In the genomic region with DNA sequence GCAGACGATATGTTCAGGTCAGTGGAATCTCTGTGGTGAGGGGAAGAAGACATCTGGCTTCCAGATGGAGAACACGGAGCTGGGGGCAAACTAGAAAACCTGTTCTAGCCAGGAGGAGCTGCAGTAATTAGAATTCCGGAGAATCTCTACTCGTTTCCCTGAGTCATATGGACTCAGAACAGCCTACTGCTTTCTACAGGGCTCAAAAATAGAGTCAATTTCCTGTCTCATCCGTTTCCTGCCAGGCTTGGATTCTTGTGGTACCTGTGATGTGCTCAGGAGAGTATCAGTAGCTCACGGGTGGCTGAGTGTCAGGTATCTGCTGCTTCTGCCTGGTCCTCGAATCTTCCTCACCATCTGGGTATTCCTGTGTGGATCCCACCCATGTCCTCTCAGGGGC, we compare ENCODE assay signal across 36 mouse cellular contexts. TPM values are rescaled to one million over a fixed set of nuclear protein-coding genes. Genes with fewer than 3 reads are reported as not detected.
DNase-seq lines count a peak whose midpoint lies in the region; ATAC-seq and TF ChIP-seq lines count a peak whose summit lies in the region.
"Had no signal": no experiment of that assay in that cellular context is flagged by ENCODE, and none has a peak within 500 bp of the region (broad histone marks: within the 10 kb centered on the region; RNA-seq: fewer than 3 reads in every experiment).

No protein-coding gene starts in this region.

- no peak for DNase-seq in layer of hippocampus, adult 2 months (ENCODE audit: low spot score in 2 of 2)
- no peak for DNase-seq in layer of hippocampus, adult 9-11 months
- DNase-seq in 3T3-L1 (ENCODE audit: low read depth, low spot score), result peak; percentile 75
- DNase-seq in brain, adult 2 months (ENCODE audit: low read depth, low spot score), result peak; percentile 79
- peak; percentile 44 for DNase-seq in forelimb bud, embryonic 11.5 days (ENCODE audit: low read depth, low spot score)
- no peak for DNase-seq in lung, postnatal 0 days (ENCODE audit: low spot score)
- DNase-seq: adrenal gland, adult 8-10 months; B cell, adult 2 months; cerebellum, adult 9-10 months; gastrocnemius, postnatal 10 days; heart, postnatal 14 days; kidney, adult 2 months; kidney, postnatal 36 days; left cerebral cortex, postnatal 4 days; liver, postnatal 0 days; midbrain, embryonic 14.5 days; thymus, postnatal 14 days had no signal

- no peaks in the 10 kb centered on the region for H3K36me3 ChIP-seq in lung, postnatal 0 days (ENCODE audit: insufficient read depth, low read length)
- no peaks in the 10 kb centered on the region for H3K36me3 ChIP-seq in intestine, postnatal 0 days (ENCODE audit: control insufficient read depth, insufficient read depth)
- H3K36me3 ChIP-seq: forebrain, embryonic 10.5 days; forebrain, embryonic 15.5 days; hindbrain, embryonic 10.5 days; liver, embryonic 12.5 days; stomach, embryonic 15.5 days had no signal

- H3K27ac ChIP-seq in layer of hippocampus, adult 2 months, result peak overlapping the region; percentile 23; the same call in 1 of the 2 replicates
- no peak overlapping the region for H3K27ac ChIP-seq in lung, postnatal 0 days (ENCODE audit: low read length)
- H3K27ac ChIP-seq in intestine, postnatal 0 days (ENCODE audit: low read depth, low read length), result no peak overlapping the region
- H3K27ac ChIP-seq: forebrain, embryonic 10.5 days; forebrain, embryonic 15.5 days; hindbrain, embryonic 10.5 days; liver, embryonic 12.5 days; macrophage; stomach, embryonic 15.5 days had no signal

- H3K9me3 ChIP-seq in lung, postnatal 0 days (ENCODE audit: low read length), result no peaks in the 10 kb centered on the region
- H3K9me3 ChIP-seq in intestine, postnatal 0 days (ENCODE audit: control insufficient read depth), result no peaks in the 10 kb centered on the region
- H3K9me3 ChIP-seq: forebrain, embryonic 10.5 days; forebrain, embryonic 15.5 days; hindbrain, embryonic 10.5 days; liver, embryonic 12.5 days; stomach, embryonic 15.5 days had no signal

- H3K9ac ChIP-seq in lung, postnatal 0 days (replicated peaks; ENCODE audit: low read depth), result no peak overlapping the region
- no peak overlapping the region for H3K9ac ChIP-seq in intestine, postnatal 0 days (ENCODE audit: low read depth, low read length)
- H3K9ac ChIP-seq: forebrain, embryonic 15.5 days; liver, embryonic 12.5 days; liver, postnatal 0 days; stomach, embryonic 15.5 days had no signal

- no peak overlapping the region for H3K4me2 ChIP-seq in lung, postnatal 0 days (replicated peaks; ENCODE audit: low read depth, low read length)
- H3K4me2 ChIP-seq in intestine, postnatal 0 days (replicated peaks; ENCODE audit: low read depth), result no peak overlapping the region
- H3K4me2 ChIP-seq: forebrain, embryonic 15.5 days; liver, embryonic 12.5 days; stomach, embryonic 15.5 days had no signal

- H3K4me3 ChIP-seq in layer of hippocampus, adult 2 months, result no peak overlapping the region
- H3K4me3 ChIP-seq in lung, postnatal 0 days (ENCODE audit: low read depth, low read length), result no peak overlapping the region
- H3K4me3 ChIP-seq in intestine, postnatal 0 days (ENCODE audit: low read depth, low read length), result no peak overlapping the region
- H3K4me3 ChIP-seq: forebrain, embryonic 10.5 days; forebrain, embryonic 15.5 days; hindbrain, embryonic 10.5 days; liver, embryonic 12.5 days; stomach, embryonic 15.5 days had no signal

- TF ChIP-seq CTCF in layer of hippocampus, adult 2 months (conservative IDR thresholded peaks at IDR 0.05), result no peak
- no peak for TF ChIP-seq CTCF in lung, postnatal 0 days (IDR thresholded peaks at IDR 0.05)
- no peak for TF ChIP-seq CTCF in intestine, postnatal 0 days (IDR thresholded peaks at IDR 0.05; ENCODE audit: low read depth)

- WGBS in lung, postnatal 0 days, result 54% methylated on average over 7 of the region's 7 CpGs
- 60% methylated on average over 7 of the region's 7 CpGs for WGBS in intestine, postnatal 0 days

- ATAC-seq in lung, postnatal 0 days, result no peak
- ATAC-seq in intestine, postnatal 0 days, result no peak
- ATAC-seq: forebrain, embryonic 15.5 days; hindbrain, embryonic 16.5 days; liver, embryonic 12.5 days; liver, postnatal 0 days had no signal

- no peaks in the 10 kb centered on the region for H3K27me3 ChIP-seq in lung, postnatal 0 days (replicated peaks; ENCODE audit: insufficient read depth, low read length)
- H3K27me3 ChIP-seq in intestine, postnatal 0 days (replicated peaks; ENCODE audit: control insufficient read depth, insufficient read depth, low read length), result no peaks in the 10 kb centered on the region
- H3K27me3 ChIP-seq: forebrain, embryonic 15.5 days had no signal

- no peak for TF ChIP-seq EP300 in lung, postnatal 0 days (IDR thresholded peaks at IDR 0.05)

- no peaks in the 10 kb centered on the region for H3K4me1 ChIP-seq in lung, postnatal 0 days (ENCODE audit: insufficient read depth, low read depth, low read length)
- H3K4me1 ChIP-seq in intestine, postnatal 0 days (replicated peaks; ENCODE audit: control insufficient read depth, insufficient read depth, low read length), result no peaks in the 10 kb centered on the region
- H3K4me1 ChIP-seq: forebrain, embryonic 15.5 days; liver, embryonic 12.5 days; stomach, embryonic 15.5 days had no signal

RNA-seq across cellular contexts. Expression of a gene that starts 22.3 kb away (rescaled TPM):
- 10 to 100 TPM; 96.7 to 97.7 TPM for total RNA-seq in layer of hippocampus, adult 2 months (2021)
- 32.9 and 40.5 TPM in 2 replicates for polyA plus RNA-seq in lung, postnatal 0 days (2015; fragmentation: Nextera tagmentation; extraction: Ambion mirVana)
- polyA plus RNA-seq in intestine, postnatal 0 days (2015; fragmentation: Nextera tagmentation; extraction: Ambion mirVana), result 14.8 and 15.2 TPM in 2 replicates
- total RNA-seq: megakaryocyte-erythroid progenitor cell, adult 5-6 weeks had no signal

RNA-seq across cellular contexts. Expression of a gene that starts 27.7 kb away (rescaled TPM):
- not detected for total RNA-seq in layer of hippocampus, adult 2 months (2021)
- not detected in 2 replicates for polyA plus RNA-seq in lung, postnatal 0 days (2015; fragmentation: Nextera tagmentation; extraction: Ambion mirVana)
- not detected in 2 replicates for polyA plus RNA-seq in intestine, postnatal 0 days (2015; fragmentation: Nextera tagmentation; extraction: Ambion mirVana)
- total RNA-seq: adrenal gland, adult 8-10 months; adrenal gland, postnatal 4 days; gastrocnemius, postnatal 10 days; granulocyte monocyte progenitor cell, adult 5-6 weeks; heart, postnatal 14 days; left cerebral cortex, adult 18-20 months; left cerebral cortex, postnatal 4 days; megakaryocyte-erythroid progenitor cell, adult 5-6 weeks; neutrophil, adult 5-6 weeks had no signal
- polyA plus RNA-seq: forebrain, embryonic 10.5 days; forebrain, embryonic 15.5 days; heart, embryonic 14.5 days; hindbrain, embryonic 10.5 days; hindbrain, embryonic 16.5 days; intestine, embryonic 14.5 days; kidney, adult 2 months; kidney, embryonic 16.5 days; limb, embryonic 14.5 days; liver, embryonic 12.5 days; liver, postnatal 0 days; lung, embryonic 16.5 days; macrophage; midbrain, embryonic 14.5 days; neural tube, embryonic 11.5 days; stomach, embryonic 15.5 days had no signal

RNA-seq across cellular contexts. Expression of a gene that starts 45.1 kb away (rescaled TPM):
- total RNA-seq in layer of hippocampus, adult 2 months (2021), result 100 to 1,000 TPM; 655 to 657 TPM
- not detected in 2 replicates for polyA plus RNA-seq in lung, postnatal 0 days (2015; fragmentation: Nextera tagmentation; extraction: Ambion mirVana)
- polyA plus RNA-seq in intestine, postnatal 0 days (2015; fragmentation: Nextera tagmentation; extraction: Ambion mirVana), result 0.22 and 0.37 TPM in 2 replicates
- total RNA-seq: granulocyte monocyte progenitor cell, adult 5-6 weeks; heart, postnatal 14 days; megakaryocyte-erythroid progenitor cell, adult 5-6 weeks; neutrophil, adult 5-6 weeks had no signal
- polyA plus RNA-seq: heart, embryonic 14.5 days; kidney, embryonic 16.5 days; liver, embryonic 12.5 days; liver, postnatal 0 days; lung, embryonic 16.5 days; macrophage had no signal

Comparison
In these comparisons a context has a peak if more than half of its experiments do, and no peak if none do; other contexts are left out.
1. DNase-seq: peak in 3T3-L1 (single experiment), brain, adult 2 months (single experiment) and forelimb bud, embryonic 11.5 days (single experiment); none in layer of hippocampus, adult 2 months (0 of 2), layer of hippocampus, adult 9-11 months (single experiment) and lung, postnatal 0 days (single experiment).